Mouse (Mus musculus): ENCODE results near the gene Tmem231. TPM values are rescaled to one million over a fixed set of nuclear protein-coding genes. Genes with fewer than 3 reads are reported as not detected.

Gene Tmem231
- 21.1 and 21.5 TPM in 2 replicates for polyA plus RNA-seq (2015; fragmentation: Nextera tagmentation; extraction: Ambion mirVana)

DNA sequence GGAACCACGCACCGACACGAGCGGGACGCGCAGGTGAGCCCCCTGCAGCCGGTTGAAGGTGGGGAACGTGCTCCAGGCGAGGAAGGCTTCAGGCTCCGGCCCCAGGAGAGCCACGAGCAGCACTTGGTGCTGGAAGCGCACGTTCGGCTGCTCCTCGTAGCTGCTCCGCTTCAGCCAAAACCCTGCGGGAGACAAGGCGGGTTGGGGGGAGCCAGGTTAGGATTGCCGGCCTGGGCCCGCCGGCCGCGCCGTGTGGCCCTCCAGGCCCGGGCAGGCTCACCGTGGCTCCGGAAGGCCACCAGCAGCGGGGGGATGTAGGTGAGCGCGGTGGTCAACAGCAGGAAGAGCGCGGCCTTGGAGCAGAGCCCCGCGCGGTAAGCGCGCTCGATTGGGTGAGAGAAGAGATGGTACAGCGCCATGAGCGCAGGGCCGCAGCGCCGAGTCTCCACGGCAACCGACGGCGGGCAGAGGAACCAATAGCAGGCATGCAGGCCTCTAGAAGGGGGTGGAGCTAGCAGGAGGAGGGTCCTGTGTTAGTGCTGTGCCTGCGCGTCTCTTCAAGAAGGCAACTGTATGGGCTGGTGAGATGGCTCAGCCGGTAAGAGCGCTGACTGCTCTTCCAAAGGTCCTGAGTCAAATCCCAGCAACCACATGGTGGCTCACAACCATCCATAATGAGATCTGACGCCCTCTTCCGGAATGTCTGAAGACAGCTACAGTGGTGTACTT, at the start of gene Tmem231:
Gene Tmem231, minus strand, starts transcription at position 534 of the 729 bp plus-strand sequence.
- WGBS: under 1% methylated on average over 53 of the region's 53 CpGs
- peak within 1 kb of the TSS; percentile 87 for H3K27ac ChIP-seq

DNA sequence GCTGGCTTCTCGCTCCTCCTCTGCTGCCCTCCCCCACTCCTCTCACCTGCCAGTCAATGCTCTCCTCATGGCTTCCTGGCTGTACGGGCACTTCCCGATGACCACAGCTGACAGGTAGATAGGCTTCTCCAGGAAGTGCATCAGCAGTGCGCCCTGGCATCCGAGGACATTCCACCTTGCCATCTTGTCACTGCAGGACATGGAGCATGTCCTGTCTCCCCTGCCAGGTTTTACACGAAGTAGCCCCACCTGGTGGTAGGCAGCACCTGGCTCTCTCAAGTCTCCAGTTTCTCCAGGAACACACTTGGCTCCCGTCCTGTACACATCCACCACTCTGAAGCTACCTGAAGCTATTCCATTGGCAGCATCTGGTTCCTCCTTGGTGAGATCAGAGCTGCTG, 48.4 kb upstream of the Tmem231 start:
- Histone ChIP-seq H3K4me1 (peaks cover 11% of the 10 kb centered on the region), H3K9me3 (replicated peaks) (no peaks in the 10 kb centered on the region), H3K9ac (no peak overlapping the region), H3K4me2 (no peak overlapping the region), H3K4me3 (replicated peaks) (no peak overlapping the region), H3K36me3 (peaks cover 52% of the 10 kb centered on the region), H3K27me3 (no peaks in the 10 kb centered on the region), H3K27ac (no peak overlapping the region)
- ATAC-seq (replicated peaks; ENCODE audit: low FRiP score): no peak
- WGBS: 77% methylated on average over 7 of the region's 7 CpGs

More for the DNA sequence above, at the start of gene Tmem231:
- Histone ChIP-seq H3K4me1 (peaks cover 20% of the 10 kb centered on the region), H3K27me3 (no peaks in the 10 kb centered on the region), H3K9ac (peak within 1 kb of the TSS; percentile 75), H3K4me2 (peak within 1 kb of the TSS; percentile 88), H3K36me3 (no peaks in the 10 kb centered on the region), H3K9me3 (replicated peaks) (no peaks in the 10 kb centered on the region), H3K4me3 (replicated peaks) (peak within 1 kb of the TSS; percentile 76)
- peak; percentile 99 for ATAC-seq (replicated peaks; ENCODE audit: low FRiP score)

DNA sequence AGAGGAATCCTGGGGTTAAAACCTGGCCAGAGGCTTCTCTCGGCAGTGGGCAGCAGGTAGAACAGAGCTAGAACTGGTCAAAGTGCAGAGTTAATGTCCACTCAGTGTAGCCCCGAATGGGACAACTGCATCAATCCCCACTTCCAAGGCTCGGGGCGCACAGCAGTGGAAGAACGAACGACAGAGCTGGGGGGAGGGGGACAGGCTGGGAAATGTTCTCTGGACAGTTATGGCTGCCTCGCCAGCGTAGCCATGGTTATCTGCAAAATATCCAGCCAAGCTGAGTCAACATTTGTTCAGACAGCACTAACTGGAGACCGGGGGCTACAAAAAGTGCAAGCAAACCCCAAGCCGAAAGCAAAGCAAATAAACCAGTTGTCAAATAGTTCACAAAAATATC, 44.5 kb upstream of the Tmem231 start:
- Histone ChIP-seq H3K9me3 (replicated peaks) (peaks cover 4% of the 10 kb centered on the region; the same call in 1 of the 2 replicates), H3K27ac (no peak overlapping the region), H3K4me2 (no peak overlapping the region), H3K27me3 (no peaks in the 10 kb centered on the region), H3K36me3 (peaks cover 54% of the 10 kb centered on the region), H3K9ac (no peak overlapping the region), H3K4me1 (no peaks in the 10 kb centered on the region; the same call in 1 of the 2 replicates), H3K4me3 (replicated peaks) (no peak overlapping the region)
- no peak for ATAC-seq (replicated peaks; ENCODE audit: low FRiP score)
- 79% methylated on average over 10 of the region's 10 CpGs for WGBS

DNA sequence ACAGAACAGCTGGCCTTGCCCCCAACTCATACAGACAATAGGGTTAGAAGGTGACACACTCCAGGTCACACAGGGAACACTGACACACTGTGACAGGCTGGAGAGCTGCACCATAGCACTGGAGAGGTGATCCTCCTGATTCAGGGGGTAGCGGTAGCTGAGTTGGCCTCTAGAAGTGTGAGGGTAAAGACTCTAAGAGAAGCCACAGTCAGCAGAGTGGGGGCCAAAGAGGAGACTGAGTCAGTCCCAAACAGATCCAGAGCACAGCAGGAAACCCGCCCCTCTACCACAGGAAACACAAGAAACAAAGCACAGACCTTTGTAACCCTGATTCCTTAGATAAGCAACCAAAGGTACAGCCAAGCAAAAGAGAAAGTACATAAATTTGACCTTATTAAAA, 42.6 kb upstream of the Tmem231 start:
- no peak for ATAC-seq (replicated peaks; ENCODE audit: low FRiP score)
- H3K27me3 ChIP-seq: no peaks in the 10 kb centered on the region
- no peak overlapping the region for H3K4me3 ChIP-seq (replicated peaks)
- H3K9me3 ChIP-seq (replicated peaks): peaks cover 4% of the 10 kb centered on the region; the same call in 1 of the 2 replicates
- no peak overlapping the region for H3K9ac ChIP-seq
- H3K4me1 ChIP-seq: no peaks in the 10 kb centered on the region
- H3K27ac ChIP-seq: no peak overlapping the region
- WGBS: 91% methylated on average over 2 of the region's 2 CpGs
- H3K4me2 ChIP-seq: no peak overlapping the region
- peaks cover 51% of the 10 kb centered on the region for H3K36me3 ChIP-seq

DNA sequence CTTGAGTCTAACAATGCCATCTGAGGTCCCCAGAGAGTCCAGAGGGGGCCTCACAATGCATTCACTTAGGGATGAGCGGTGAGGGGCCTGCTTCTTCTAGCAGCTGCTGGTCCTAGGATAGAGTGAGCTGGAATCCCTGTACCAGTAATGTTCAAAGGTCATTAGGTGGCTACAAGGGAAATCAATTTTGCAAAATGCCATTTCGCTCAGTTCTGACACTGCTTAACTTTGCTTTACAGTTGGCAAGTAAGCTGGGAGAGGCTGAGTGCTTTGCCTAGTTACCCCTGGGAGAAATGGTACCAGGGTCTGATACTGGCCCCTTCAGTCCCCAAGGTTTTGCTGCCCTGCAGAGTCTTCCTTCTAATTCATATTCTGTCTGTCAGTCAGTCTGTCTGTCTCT, 42.0 kb upstream of the Tmem231 start:
- Histone ChIP-seq H3K9me3 (replicated peaks) (peaks cover 4% of the 10 kb centered on the region; the same call in 1 of the 2 replicates), H3K27ac (no peak overlapping the region), H3K27me3 (no peaks in the 10 kb centered on the region), H3K36me3 (peaks cover 56% of the 10 kb centered on the region), H3K4me2 (no peak overlapping the region), H3K9ac (no peak overlapping the region), H3K4me1 (no peaks in the 10 kb centered on the region), H3K4me3 (replicated peaks) (no peak overlapping the region)
- no peak for ATAC-seq (replicated peaks; ENCODE audit: low FRiP score)
- 95% methylated on average over 2 of the region's 2 CpGs for WGBS

DNA sequence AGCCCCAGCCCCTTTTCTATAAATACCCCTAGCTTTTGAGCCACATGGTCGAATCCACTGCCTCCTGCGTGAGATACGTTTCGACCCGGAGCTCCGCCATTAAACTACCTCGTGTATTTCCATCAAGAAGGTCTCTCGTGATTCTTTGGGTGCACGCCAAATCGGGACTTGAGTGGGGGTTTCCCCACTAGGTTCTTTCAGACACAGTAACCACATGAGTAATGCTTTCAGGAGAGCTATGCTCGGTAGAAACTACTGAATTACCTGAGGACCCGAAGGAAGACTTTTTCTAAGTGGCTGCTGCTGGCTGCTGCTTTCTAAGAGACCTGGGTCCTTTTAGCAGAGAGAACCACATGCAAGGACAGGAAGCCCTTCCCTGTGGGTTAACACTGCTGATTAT, 40.5 kb upstream of the Tmem231 start:
- Histone ChIP-seq H3K4me1 (no peaks in the 10 kb centered on the region), H3K4me3 (replicated peaks) (no peak overlapping the region), H3K36me3 (peaks cover 60% of the 10 kb centered on the region), H3K4me2 (no peak overlapping the region), H3K27ac (no peak overlapping the region), H3K9me3 (replicated peaks) (peaks cover 4% of the 10 kb centered on the region; the same call in 1 of the 2 replicates), H3K9ac (no peak overlapping the region), H3K27me3 (no peaks in the 10 kb centered on the region)
- no peak for ATAC-seq (replicated peaks; ENCODE audit: low FRiP score)
- 93% methylated on average over 12 of the region's 12 CpGs for WGBS

DNA sequence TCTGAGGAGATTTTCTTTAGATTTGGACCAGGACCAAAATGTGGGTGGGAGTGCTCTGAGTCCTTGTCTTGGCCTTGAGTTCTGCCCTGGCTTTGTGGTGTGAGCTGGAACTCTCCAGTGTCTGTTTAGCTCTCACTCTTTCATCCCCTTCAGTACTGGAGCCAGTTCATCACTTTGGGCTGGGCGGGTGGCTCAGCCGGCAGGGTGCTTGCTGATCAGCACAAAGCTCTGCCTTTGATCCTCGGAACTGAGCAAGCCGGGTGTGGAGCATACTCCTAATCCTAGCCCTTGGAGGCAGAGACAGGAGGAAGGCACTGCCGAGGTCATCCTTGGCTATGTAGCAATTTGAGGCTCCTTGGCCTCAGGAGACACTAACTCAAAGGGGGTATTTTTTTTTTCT, 35.3 kb upstream of the Tmem231 start:
- Histone ChIP-seq H3K4me3 (replicated peaks) (no peak overlapping the region), H3K4me1 (no peaks in the 10 kb centered on the region), H3K27ac (no peak overlapping the region), H3K9ac (no peak overlapping the region), H3K4me2 (no peak overlapping the region), H3K27me3 (no peaks in the 10 kb centered on the region), H3K36me3 (peaks cover 36% of the 10 kb centered on the region), H3K9me3 (replicated peaks) (peaks cover 4% of the 10 kb centered on the region; the same call in 1 of the 2 replicates)
- WGBS: 40% methylated on average over 5 of the region's 5 CpGs
- no peak for ATAC-seq (replicated peaks; ENCODE audit: low FRiP score)

DNA sequence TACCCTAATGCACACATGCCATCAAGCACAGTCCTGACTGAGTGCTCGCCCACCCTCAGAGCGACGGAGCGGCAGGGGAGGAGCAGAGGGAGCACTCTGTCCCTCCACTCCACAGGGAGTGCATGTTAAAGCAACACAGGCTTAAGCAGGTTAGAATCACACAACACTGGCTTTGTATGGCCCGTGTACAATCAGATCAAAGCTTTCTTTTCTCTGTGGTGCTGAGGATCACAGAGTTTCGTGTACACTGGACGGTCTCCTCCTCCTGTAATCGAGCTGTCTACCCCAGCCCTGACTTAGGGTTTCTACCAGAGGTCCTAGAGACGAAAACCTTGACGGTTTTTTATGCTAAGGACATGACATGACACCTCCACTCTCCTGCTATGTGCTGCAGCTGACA, 34.9 kb upstream of the Tmem231 start:
- no peak overlapping the region for H3K4me2 ChIP-seq
- no peak overlapping the region for H3K9ac ChIP-seq
- no peaks in the 10 kb centered on the region for H3K4me1 ChIP-seq
- H3K36me3 ChIP-seq: peaks cover 32% of the 10 kb centered on the region
- no peak overlapping the region for H3K4me3 ChIP-seq (replicated peaks)
- 84% methylated on average over 10 of the region's 10 CpGs for WGBS
- no peaks in the 10 kb centered on the region for H3K27me3 ChIP-seq
- H3K27ac ChIP-seq: no peak overlapping the region
- ATAC-seq (replicated peaks; ENCODE audit: low FRiP score): no peak
- peaks cover 1% of the 10 kb centered on the region; the same call in 1 of the 2 replicates for H3K9me3 ChIP-seq (replicated peaks)

DNA sequence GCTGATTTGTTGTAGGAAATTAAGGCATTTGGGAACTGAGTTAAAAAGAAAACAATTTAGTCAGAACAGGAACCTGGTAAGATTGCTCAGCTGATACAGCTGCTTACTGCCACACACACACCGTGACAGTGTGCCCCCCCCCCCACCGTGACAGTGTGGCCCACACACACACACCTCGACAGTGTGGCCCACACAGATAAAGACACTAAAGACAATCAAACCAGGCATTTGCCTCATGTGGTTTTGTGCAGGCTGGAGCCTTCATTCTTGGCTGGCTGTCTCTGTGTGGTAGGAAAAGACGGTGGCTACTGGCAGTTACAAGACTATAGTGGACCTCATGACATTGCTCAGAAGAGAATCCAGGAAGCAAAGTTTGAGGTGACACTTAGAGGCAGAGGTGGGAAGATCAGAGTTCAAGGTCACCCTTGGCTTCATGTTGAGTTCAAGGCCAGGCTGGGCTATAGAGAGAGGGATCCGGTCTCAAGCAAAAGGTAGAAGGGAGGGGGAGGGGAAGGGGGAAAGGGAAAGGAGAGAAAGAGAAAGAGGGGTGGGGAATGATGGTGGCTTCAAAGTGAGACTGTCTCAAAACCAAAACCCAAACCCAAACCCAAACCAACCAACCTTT, 33.7 kb upstream of the Tmem231 start:
- WGBS: 83% methylated on average over 5 of the region's 5 CpGs
- Histone ChIP-seq H3K4me1 (no peaks in the 10 kb centered on the region), H3K27me3 (no peaks in the 10 kb centered on the region), H3K27ac (no peak overlapping the region), H3K9me3 (replicated peaks) (no peaks in the 10 kb centered on the region), H3K4me3 (replicated peaks) (no peak overlapping the region), H3K36me3 (peaks cover 22% of the 10 kb centered on the region), H3K4me2 (no peak overlapping the region), H3K9ac (no peak overlapping the region)
- ATAC-seq (replicated peaks; ENCODE audit: low FRiP score): no peak

DNA sequence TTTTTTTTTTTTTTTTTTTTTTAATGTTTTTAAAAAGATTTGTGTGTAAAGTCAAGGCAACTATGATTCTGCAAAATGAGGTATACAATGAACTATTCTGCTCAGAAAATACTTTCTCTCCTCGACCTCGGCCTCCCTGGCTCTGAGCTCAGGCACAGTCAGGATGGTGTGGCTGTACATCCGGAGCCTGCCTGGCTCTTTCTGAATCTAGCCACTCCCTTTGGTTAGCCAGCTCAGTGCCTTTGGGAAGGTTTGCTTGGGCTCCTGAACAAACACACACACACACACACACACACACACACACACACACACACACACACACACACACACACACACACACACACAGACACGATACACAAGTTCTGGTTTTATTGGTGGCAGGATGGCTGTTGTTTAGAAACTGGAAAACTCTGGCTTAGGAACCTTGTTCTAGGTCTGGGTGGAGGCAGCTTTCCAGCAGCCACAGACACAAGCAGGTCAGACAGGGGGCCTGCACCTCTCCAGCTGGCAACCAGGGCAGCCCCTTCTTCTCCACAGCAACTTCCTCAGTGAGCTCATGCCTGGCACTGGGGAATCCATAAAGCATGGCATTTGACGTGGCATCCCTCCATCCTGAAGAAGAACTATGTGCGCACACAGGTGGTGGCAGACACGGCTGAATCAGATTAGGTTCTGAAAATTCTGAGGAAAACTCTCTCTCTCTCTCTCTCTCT, 31.3 kb upstream of the Tmem231 start:
- no peaks in the 10 kb centered on the region for H3K9me3 ChIP-seq (replicated peaks)
- no peak overlapping the region for H3K4me2 ChIP-seq
- no peak for ATAC-seq (replicated peaks; ENCODE audit: low FRiP score)
- no peak overlapping the region for H3K9ac ChIP-seq
- H3K4me3 ChIP-seq (replicated peaks): no peak overlapping the region
- no peaks in the 10 kb centered on the region for H3K27me3 ChIP-seq
- WGBS: 75% methylated on average over 7 of the region's 7 CpGs
- H3K27ac ChIP-seq: no peak overlapping the region
- peaks cover 9% of the 10 kb centered on the region; the same call in 1 of the 2 replicates for H3K36me3 ChIP-seq
- H3K4me1 ChIP-seq: no peaks in the 10 kb centered on the region

DNA sequence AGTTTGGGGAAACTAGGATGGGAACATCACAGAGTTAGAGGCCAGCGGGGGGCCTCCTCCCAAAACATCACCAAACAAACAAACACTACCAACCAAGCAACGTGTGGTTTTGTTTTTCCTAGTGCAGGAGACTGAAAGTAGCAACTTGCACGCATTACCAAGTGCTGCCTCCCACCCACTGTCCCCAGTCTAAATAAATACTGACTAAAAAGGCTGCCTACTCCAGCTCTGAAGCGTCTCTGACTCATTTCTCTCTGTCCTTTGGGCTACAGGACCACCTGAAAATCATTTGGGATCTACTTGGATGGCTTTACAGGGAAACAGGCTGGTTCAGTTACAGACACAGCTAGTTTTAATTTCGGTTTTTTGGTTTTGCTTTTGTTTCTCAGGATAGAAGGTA, 30.7 kb upstream of the Tmem231 start:
- Histone ChIP-seq H3K9me3 (replicated peaks) (no peaks in the 10 kb centered on the region), H3K4me2 (no peak overlapping the region), H3K4me3 (replicated peaks) (no peak overlapping the region), H3K27ac (no peak overlapping the region), H3K4me1 (no peaks in the 10 kb centered on the region), H3K27me3 (no peaks in the 10 kb centered on the region), H3K36me3 (peaks cover 13% of the 10 kb centered on the region; the same call in 1 of the 2 replicates), H3K9ac (no peak overlapping the region)
- ATAC-seq (replicated peaks; ENCODE audit: low FRiP score): no peak
- 51% methylated on average over 5 of the region's 5 CpGs for WGBS

DNA sequence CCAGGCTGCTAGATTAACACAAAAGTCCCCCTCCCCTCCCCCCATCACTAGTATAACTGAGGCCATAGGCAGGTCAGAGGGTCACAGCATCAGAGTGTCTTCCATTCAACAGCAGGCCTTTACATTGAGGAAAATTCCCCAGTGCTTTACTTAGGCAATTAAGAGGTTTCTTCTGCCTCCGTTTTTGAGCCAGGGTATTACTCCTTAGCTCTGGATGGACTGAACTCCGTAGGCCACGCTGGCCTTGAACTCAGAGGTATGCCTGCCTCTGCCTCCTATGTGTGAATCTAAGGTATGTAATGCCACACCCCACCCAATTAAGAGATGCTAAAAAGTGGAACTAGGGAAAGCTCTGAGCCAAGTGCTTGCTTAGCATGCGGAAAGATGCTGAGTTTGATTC, 29.9 kb upstream of the Tmem231 start:
- Histone ChIP-seq H3K36me3 (peaks cover 20% of the 10 kb centered on the region; the same call in 1 of the 2 replicates), H3K4me2 (no peak overlapping the region), H3K4me1 (no peaks in the 10 kb centered on the region), H3K9ac (no peak overlapping the region), H3K4me3 (replicated peaks) (no peak overlapping the region), H3K27ac (no peak overlapping the region), H3K27me3 (no peaks in the 10 kb centered on the region), H3K9me3 (replicated peaks) (no peaks in the 10 kb centered on the region)
- 87% methylated on average over 4 of the region's 4 CpGs for WGBS
- ATAC-seq (replicated peaks; ENCODE audit: low FRiP score): no peak

Measured in kidney, embryonic 15.5 days (tissue).